Mouse (Mus musculus) monocyte, adult 5-6 weeks (primary cell): Measurements from ENCODE around the gene Ccdc146. TPM values are rescaled to one million over a fixed set of nuclear protein-coding genes. Genes with fewer than 3 reads are reported as not detected.

ENCODE experiments used
- ATAC-seq: fragments of 153-309, 156-312 bp; replicated peaks from 2 replicates; pipeline ENCODE4 v1.8.0; 2017; ENCODE audit warnings: mild to moderate bottlenecking; ENCODE audit not compliant: low TSS enrichment, insufficient number of reproducible peaks, severe bottlenecking, poor library complexity, low FRiP score
- total RNA-seq: library from RNA; stranded (forward); fragments of 200-1000, 200-491, 200-594 nt; gene quantifications from 3 replicates; pipeline ENCODE4 v1.2.3, GENCODE M21; 2017

Ccdc146 gene
- 0.10 to 0.32 TPM in 2 of 3 replicates, not detected in the other for total RNA-seq

DNA sequence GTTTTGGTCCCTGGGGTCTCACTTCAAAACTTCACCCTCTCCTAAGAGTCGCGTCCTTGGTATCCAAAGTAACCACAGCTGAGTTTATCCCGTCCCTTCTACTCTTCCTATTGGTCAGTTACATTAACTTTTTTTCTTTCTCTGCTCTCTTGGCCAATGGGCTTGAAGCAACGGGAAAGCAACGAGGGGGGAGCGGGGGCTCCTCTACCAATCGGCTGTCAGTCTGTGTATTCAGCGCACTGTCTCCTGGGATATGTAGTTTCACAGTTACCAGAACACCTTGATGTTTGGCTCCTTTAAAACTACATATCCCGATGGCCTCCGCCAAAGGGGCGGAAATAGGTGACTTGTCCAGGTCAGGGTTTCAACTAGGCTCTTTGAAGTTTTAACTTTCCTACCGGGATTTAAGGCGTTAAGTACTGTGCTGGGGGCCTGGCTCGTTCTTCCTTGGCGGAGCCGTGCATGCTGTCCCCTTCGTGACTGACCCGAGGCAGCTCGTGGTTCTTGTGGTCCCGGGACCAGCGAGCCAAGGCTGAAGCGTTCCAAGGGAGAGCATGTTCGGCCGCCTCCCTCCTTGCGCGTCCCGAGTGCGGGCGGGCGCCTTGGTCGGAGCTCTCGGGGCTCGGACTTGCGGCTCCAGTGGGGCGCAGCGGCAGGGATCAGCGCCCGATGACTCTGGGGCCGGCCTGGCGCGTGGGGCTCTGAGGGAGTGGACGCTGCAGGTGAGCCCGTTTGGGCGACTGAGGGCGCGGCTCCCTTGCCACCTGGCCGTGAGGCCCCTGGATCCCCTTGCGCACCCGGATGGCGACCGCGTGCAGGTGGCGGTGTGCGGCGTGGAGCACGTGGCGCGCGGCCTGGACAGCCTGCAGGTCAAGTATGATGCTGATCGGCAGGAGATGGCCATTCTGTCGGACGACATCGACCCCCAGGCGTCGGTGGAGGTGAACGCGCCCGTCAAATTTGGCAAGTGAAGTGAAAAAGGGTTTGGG, at the start of gene Ccdc146, which contains the start of gene Fam185a:
Gene Ccdc146 (minus strand): TSS at position 64 of the 989 bp plus-strand sequence.
Gene Fam185a (plus strand): TSS at position 345 of the 989 bp plus-strand sequence.
- ATAC-seq = peak; percentile 100

DNA sequence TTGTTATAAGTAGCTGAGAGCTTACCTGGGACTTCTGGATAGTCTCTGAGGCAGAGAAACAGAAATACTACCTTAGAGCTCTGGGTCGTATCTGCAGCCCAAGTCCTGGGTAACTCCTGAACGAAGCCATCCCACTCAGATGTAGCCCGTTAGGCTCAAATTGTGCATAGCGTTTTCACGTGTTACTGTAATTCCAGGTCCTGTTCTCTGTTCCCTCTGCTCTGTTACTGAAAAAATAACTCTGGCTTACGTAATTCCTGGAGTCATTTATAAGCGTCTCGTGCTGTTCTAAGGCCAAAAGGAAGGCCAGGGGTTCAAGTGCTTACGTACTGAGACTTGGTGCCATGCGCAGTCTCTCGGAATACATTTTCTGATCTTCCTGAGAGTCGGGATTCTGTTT, 43.6 kb upstream of the Ccdc146 start:
- ATAC-seq = no peak

DNA sequence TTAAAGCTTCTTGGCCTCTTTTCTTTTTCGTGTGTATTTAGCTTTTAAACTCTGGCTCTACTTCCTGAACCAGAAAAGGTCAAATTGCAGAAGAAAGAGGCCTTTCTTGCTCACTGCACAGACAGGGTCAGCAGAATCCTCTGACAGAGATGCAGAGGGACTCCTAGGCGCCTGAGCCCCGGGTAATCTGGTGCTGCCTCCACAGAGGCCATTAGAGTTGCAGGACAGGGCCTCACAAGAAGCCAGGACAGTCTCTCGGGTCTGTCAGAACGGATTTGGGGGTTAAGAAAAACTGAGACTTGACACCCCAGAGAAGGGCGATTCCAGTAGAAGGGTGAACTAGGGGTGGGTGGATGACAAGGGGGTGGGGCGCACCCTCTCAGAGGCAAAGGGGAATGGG, 42.9 kb upstream of the Ccdc146 start:
- no peak for ATAC-seq

DNA sequence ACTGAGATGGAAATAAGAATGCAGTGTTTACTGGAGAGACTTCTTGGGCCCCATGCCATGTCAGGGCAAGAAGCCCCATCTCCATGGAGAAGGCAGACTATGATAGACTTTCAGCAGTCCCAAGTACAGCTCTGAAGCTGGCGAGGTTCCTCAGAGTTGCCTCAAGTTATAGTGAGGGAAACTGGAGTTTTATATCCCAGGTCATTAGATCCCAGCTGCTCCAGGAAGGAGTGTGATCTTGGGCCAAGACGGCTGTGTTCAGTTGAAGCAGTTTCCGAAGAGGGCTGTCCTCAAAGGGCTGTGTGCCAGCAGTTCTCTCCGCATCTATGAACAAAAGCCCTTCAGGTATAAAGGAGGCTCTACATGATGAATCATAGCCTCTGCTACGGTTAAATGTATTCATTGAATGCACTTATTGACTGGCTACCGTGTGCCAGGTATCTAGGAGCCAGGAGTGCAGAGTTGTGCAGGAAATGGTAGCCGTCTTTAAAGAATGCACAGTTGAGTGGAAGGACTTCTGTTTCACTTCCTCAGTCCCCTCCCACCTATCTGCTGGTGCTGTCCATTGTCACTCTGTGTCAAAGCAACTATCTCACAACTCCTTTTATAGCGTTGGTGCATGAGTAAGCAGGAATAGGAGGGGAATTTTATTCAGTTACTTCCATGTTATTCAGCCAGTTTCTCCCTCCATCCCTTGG, 16.5 kb upstream of the Ccdc146 start:
- ATAC-seq = no peak

DNA sequence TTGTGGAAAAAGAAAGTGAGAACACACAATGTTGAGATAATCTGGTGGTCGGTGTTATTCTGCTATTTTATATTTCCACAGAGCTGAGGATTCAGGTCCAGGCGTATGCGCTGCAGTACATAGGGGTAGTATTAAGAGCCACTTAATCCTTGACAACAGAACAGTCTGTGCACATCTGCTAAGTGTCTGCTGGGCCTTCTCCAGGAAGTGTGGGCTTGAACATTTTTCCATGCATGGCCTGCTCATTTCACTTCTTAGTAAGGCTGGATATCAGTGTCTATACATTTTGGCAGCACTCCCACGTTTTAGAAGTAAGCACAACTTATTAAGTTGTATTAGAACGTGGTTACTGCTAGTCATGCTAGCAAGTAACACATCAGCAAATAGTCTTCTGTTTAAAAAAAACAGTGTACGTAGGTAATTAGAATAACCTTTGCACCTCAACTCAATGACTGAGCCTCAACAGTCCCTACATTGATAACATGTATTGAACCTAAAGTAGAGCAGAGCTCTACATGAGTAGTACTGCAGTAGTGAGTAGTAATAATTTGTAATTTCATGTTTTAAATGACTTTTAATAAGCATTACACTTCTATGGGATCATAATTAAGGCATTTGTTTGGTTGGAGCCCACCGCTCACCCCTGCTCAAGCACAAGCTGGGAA, 15.1 kb upstream of the Ccdc146 start:
- no peak for ATAC-seq

DNA sequence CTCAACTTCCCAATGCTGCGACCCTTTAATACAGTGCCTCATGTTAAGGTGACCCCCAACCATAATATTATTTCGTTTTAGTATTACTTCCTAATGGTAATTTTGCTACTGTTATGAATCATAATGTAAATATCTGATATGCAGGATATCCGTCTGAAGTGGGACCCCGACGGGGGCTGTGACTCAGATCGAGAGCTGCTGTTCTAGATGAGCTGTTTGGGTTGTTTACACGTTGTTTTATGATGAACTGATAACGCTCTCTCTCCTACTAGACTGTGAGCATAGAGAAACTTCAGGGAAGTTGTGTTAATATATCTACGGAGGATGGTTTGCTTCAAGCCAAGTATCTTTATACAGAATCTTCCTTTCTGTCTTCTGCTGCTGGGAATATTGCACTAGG, 14.0 kb upstream of the Ccdc146 start:
- no peak for ATAC-seq

DNA sequence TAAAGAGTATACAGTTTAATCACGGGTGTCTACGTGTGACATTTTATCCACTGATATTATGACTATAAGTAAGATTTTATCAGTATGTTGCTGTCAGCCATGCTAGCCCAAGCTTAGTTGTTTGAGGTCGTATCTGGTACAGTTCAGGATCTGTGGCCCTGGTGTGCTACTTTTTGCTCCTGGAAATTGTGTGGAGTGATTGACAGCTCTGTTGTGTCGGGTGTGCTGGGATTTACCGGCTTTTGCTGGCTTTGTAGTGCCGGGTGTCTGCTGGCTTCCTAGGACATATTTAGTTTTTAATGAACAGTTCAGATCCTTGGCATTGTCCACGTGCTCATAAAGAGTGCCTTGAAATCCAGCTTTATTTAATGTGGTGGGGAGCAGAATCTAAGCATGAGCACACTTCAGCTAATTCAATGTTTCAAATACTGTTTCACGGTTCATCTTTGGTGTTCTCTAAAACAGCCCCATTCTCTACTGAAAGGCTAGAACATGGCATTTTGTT, 12.0 kb upstream of the Ccdc146 start:
- ATAC-seq = no peak

DNA sequence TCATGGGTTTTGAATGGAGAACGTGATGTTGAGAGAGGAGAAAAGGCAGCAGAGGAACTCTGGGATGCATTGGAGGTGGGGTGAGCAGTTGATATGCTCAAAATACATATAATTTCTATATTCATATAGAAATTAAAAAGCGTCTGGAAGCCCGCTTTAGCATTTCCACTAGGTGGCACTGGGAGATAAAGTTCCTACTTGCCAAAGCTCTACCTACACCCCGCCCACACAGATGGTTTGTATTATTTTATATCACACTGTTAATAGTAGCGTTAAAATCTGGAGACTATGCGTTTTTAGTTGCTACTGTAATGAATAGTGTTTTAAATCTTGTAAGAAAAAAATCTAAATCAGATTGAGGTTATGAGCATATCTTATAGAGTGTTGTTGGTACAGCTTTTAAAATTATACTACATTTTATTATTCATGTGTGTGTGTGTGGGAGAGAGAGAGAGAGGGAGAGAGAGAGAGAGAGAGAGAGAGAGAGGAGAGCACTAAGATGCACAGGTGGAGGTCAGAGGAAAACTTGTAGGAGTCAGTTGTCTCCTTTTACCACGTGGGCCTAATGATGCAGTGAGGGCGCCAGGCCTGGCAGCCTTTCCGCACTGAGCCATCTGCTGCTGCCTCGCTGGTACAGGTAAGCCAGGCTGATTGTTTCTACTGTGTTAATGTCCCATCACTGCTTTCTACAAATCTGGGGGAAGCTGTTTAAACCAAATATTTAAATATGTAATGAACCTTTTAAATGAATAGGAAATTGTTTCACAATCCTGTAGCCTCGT, 9.9 kb upstream of the Ccdc146 start:
- no peak for ATAC-seq

DNA sequence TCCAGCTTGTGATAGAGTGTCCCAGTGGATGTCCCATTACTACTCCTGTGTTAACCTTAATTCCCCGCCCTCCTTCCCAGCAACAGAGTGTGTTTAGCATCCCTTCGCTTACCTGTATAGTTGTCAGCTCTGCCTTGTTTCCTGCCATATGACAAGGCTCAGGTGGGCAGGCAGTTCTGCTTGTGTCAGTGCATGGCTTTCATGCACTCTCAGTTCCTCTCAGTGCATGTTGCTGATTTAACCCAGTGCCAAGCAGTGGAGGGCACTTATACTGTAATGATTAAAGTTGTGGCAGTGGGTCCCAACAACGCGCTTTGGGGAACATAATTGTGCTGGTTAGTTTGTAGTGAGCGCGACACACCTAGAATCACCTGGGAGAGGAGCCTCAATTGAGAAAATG, 2.2 kb upstream of the Ccdc146 start:
- ATAC-seq = no peak

DNA sequence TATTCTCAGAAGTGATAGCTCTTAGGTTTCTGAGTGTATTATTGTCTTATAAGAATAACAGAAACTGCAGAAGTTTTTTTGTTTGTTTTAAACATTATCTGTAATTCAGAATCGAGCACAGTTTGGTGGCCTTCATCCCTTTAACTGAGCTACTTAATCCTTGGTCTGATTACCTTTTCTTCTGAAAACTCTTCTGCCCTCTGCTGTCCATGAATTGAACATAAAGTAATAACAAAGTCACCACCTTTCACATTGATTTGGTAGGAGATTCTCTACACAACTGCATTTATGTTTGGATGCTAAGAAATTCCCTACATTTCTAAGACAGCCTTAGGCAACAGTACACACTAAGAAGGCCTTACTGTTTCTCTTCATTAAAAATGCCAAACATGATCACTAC, 3.9 kb downstream of the Ccdc146 start:
- no peak for ATAC-seq

DNA sequence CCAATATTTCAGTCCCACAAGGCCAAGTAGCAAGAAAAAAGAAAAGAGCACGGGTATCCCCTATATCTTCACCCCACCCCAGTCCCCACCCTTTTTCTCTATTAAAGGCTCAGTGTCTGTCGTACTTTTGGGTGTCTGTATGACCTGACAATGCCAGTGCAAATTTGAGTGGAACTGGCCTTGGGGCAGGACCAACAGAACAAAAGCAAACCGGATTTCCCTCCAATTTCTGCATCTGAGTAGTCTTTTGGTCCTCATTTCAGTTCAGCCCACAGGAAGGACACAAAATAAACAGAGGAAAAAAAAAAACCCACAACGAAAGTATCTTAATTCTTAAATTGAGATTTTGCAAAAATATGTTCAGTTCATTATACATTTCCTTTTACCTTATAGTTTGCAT, 5.9 kb downstream of the Ccdc146 start:
- ATAC-seq = no peak

DNA sequence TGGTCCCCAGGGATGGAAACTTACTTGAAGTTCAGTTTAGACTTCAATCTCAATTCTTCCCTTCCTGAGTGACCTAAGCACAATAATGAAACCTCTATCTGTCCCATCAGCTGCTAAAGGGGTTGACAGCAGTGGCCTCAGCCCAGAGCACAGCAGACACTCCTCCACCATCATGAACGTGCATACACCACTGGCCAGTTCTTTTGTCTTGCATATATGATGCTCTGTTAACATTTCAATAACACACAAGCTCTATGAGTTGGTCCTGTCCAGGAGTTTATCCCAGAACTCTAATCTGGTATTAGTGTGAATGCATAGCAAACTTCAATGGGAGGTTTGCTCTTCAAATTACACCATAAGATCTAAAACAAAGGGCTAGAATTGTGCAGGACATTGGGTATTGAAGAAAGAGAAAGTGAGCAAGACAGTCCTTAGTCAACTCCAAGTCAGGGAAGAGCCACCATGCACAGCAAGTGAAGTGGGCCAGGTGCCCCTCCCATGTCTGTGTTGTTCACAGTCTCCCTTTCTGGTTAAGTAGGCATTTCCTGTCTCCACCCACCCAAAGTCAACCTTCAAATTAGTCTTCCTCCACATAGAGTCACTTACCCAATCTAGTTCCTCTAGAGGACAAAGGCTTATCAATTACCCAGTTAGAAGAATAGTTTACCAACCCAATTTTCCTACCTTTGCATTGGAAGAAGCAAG, 10.2 kb downstream of the Ccdc146 start:
- 0 out of 2 replicates have a peak, but pooled peaks have one; percentile 33 for ATAC-seq

DNA sequence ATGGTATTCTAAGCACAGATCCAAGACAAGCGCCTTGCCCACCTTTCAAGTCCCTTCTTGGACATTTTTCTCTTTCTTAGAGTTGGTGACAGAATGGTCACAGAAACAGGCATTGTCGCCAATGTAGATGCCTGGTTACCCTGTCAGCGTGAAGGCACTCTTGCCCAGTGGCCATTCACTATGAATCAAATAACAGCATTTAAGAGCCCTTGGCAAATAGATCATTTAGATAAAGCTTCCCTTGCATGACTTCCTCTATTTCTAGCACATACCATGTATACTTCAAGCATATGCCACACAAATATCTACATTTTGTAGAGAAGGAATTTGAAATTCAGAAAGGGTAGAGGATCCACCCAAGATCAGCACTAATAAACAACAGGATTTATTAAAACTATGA, 11.2 kb downstream of the Ccdc146 start:
- ATAC-seq = no peak

DNA sequence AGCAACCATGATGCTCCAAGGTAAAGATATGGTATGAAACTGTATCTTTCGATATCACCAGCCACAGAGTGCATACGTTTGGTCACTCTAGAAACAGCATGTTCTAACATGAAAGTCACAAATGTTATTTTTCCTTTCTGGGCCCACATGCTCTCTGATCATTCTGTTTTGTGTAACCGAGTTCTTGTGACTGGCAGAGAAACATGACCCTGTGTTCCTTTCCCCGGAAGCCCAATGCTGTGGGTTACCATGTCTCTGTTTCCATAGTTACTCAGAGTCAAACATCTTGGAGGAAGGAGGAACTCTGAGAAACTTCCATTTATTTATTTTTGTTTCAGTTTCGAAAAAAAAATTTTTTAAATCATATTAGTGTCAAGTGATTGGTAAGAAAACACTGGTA, 12.4 kb downstream of the Ccdc146 start:
- ATAC-seq = peak; percentile 75

DNA sequence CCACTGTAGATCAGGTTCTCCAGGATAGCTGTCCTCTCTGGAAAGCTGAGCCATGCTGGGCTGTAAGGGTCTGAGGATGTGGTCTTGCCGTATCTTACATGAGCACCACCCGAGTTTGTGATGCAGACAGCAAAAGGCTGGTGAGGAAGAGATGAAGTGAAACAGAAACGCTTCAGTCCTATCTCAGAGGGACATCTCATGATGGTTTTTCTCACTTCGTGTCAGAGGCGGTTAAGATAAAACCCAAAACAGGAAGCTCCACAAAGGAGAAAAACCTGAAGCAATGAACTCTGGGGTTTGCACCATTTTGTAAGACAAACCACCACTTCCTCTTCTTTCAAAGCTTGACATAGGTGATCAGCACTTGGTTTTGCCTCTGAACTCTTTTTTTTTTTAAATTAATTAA, 13.2 kb downstream of the Ccdc146 start:
- ATAC-seq = peak; percentile 94

DNA sequence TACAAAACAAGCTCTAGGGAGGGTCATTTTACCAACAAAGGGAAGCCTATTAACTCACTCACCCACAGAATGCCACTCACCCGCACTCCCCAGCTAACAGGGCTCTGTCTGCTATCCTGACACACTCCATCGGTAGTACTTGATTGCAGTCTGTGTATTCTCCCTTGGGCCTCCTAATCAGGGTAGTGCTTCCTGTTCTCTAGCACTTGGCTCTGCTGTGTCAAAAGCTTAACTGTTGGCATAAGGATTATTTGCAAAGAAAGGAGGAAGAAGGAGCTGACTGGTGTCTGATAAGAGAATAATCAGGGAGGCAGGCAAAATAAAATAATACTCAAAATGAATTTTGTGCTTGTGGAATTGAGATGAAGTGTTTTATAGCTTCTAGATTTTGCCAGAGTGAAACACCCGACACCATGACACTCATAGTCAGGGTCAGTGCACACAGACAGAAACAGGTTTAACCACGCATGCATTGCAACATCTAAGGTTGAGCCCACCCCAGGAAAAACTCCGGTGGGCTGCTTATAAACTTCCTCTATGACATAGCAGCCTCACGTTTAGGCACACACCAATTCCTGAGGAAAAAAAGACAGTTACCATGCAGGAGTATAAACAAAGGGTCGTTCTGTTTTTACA, 29.2 kb downstream of the Ccdc146 start:
- ATAC-seq = no peak

DNA sequence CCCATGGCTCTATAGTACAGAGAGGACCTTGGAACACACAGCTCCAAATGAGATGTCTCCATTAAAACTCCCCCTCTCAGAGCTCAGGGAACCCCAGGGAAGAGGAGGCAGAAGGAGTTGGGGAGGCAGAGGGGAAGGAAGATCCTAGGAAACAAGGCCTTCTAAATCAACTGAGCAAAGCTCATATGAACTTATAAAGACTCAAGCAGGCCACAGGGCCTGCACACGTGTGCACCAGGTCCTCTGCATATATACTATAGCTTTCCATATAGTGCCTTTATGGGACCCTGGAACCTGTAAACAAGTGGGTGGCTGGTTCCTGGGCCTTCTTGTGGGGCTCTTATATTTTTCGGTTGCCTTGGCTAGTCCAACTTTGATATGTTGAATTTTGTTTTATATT, 29.9 kb downstream of the Ccdc146 start:
- no peak for ATAC-seq
